Comparison of ENCODE assay signal across 10 mouse cellular contexts in the genomic region with DNA sequence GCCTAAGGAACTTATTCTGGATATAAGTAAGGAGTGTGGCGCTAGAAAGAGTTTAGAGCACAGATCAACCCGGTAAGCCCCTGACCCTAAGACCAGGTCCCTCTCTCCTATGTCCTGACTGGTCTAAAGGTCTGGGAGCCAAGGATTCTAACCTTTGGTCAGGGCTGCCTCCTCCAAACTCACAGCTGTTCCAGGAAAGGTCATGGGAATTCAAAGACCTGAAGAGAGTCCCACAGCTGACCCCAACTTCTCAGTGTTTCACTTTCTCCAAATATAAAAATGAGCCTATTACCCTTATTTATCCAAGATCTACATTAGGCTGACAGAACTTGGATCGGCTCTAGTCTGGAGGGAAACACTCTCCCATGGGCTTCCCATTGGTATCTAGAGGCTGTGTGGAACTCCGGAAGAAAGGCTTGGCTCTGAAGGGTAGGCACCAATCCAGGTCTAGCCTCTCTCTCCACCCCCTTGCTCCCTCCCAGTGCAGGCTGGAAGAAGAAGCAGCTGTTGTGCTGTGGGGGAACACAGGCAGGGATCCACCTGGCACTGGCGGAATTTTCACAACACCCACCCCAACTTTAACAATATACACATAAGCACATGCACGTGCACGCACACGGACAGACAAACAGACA. TPM values are rescaled to one million over a fixed set of nuclear protein-coding genes. Genes with fewer than 3 reads are reported as not detected.
A peak's percentile ranks its signal among the peaks of the same experiment; 100 is the strongest.
DNase-seq lines count a peak whose midpoint lies in the region; ATAC-seq and TF ChIP-seq lines count a peak whose summit lies in the region.
"Had no signal": no experiment of that assay in that cellular context is flagged by ENCODE, and none has a peak within 500 bp of the region (broad histone marks: within the 10 kb centered on the region; RNA-seq: fewer than 3 reads in every experiment).

No protein-coding gene starts in this region.

- no peaks in the 10 kb centered on the region for H3K27me3 ChIP-seq in hindbrain, embryonic 15.5 days
- H3K27me3 ChIP-seq in hindbrain, embryonic 14.5 days (ENCODE audit: control insufficient read depth, insufficient read depth, low read length): no peaks in the 10 kb centered on the region
- no peaks in the 10 kb centered on the region for H3K27me3 ChIP-seq in forebrain, postnatal 0 days (ENCODE audit: insufficient read depth, low read length)
- H3K27me3 ChIP-seq in heart, postnatal 0 days (ENCODE audit: control insufficient read depth, insufficient read depth, low read length): no peaks in the 10 kb centered on the region

- no peak overlapping the region for H3K4me3 ChIP-seq in hindbrain, embryonic 15.5 days
- no peak overlapping the region for H3K4me3 ChIP-seq in hindbrain, embryonic 14.5 days (replicated peaks; ENCODE audit: low read length)
- no peak overlapping the region for H3K4me3 ChIP-seq in forebrain, postnatal 0 days (ENCODE audit: low read depth, low read length)
- no peak overlapping the region for H3K4me3 ChIP-seq in heart, postnatal 0 days (ENCODE audit: low read depth, low read length)
- H3K4me3 ChIP-seq: erythroblast, embryonic 14.5 days had no signal

- no peak overlapping the region for H3K9ac ChIP-seq in hindbrain, embryonic 15.5 days
- no peak overlapping the region for H3K9ac ChIP-seq in hindbrain, embryonic 14.5 days
- no peak overlapping the region for H3K9ac ChIP-seq in forebrain, postnatal 0 days
- H3K9ac ChIP-seq in heart, postnatal 0 days (replicated peaks; ENCODE audit: low read depth, low read length): no peak overlapping the region

- no peaks in the 10 kb centered on the region for H3K9me3 ChIP-seq in hindbrain, embryonic 15.5 days
- no peaks in the 10 kb centered on the region for H3K9me3 ChIP-seq in hindbrain, embryonic 14.5 days (ENCODE audit: control insufficient read depth, low read length)
- no peaks in the 10 kb centered on the region for H3K9me3 ChIP-seq in forebrain, postnatal 0 days (ENCODE audit: low read length)
- no peaks in the 10 kb centered on the region for H3K9me3 ChIP-seq in heart, postnatal 0 days (replicated peaks; ENCODE audit: control insufficient read depth, low read length)

- no peak for TF ChIP-seq CTCF in forebrain, postnatal 0 days (IDR thresholded peaks at IDR 0.05; ENCODE audit: low read depth)
- TF ChIP-seq CTCF in heart, postnatal 0 days (IDR thresholded peaks at IDR 0.05; ENCODE audit: low read depth): no peak

- peak overlapping the region; percentile 59; the same call in 1 of the 2 replicates for H3K27ac ChIP-seq in hindbrain, embryonic 15.5 days (replicated peaks)
- H3K27ac ChIP-seq in hindbrain, embryonic 14.5 days: no peak overlapping the region
- H3K27ac ChIP-seq in forebrain, postnatal 0 days (ENCODE audit: low read depth, low read length): peak overlapping the region; percentile 69; the same call in 1 of the 2 replicates
- H3K27ac ChIP-seq in heart, postnatal 0 days (ENCODE audit: low read depth): peak overlapping the region; percentile 44

- H3K4me1 ChIP-seq in hindbrain, embryonic 15.5 days (replicated peaks): 0 out of 2 replicates have a peak, but pooled peaks cover 4% of the 10 kb centered on the region
- no peaks in the 10 kb centered on the region for H3K4me1 ChIP-seq in hindbrain, embryonic 14.5 days (replicated peaks; ENCODE audit: control insufficient read depth, insufficient read depth, low read length)
- no peaks in the 10 kb centered on the region for H3K4me1 ChIP-seq in forebrain, postnatal 0 days (ENCODE audit: insufficient read depth)
- peaks cover 5% of the 10 kb centered on the region; the same call in 1 of the 2 replicates for H3K4me1 ChIP-seq in heart, postnatal 0 days (ENCODE audit: control insufficient read depth, insufficient read depth)

- no peak for TF ChIP-seq EP300 in heart, postnatal 0 days (IDR thresholded peaks at IDR 0.05; ENCODE audit: low read depth)

- DNase-seq in hindbrain, embryonic 14.5 days (ENCODE audit: low spot score): no peak
- DNase-seq in forebrain, postnatal 0 days: peak; percentile 64
- DNase-seq in heart, postnatal 0 days (ENCODE audit: low spot score): peak; percentile 51
- DNase-seq in layer of hippocampus, postnatal 36 days: peak; percentile 26 to 58
- DNase-seq in right cerebral cortex, adult 2 months (ENCODE audit: low spot score in 2 of 2): peak; percentile 55 to 66
- no peak for DNase-seq in thymus, postnatal 10 days (ENCODE audit: low spot score in 2 of 2)

- ATAC-seq in hindbrain, embryonic 15.5 days (ENCODE audit: low FRiP score, low read depth): peak; percentile 70
- no peak for ATAC-seq in hindbrain, embryonic 14.5 days (ENCODE audit: low FRiP score)
- peak; percentile 60 for ATAC-seq in forebrain, postnatal 0 days
- peak; percentile 72 for ATAC-seq in heart, postnatal 0 days (ENCODE audit: insufficient read depth, low read depth)
- no peak for ATAC-seq in monocyte, adult 5-6 weeks (replicated peaks; ENCODE audit: insufficient number of reproducible peaks, low FRiP score, low TSS enrichment, poor library complexity, severe bottlenecking)

- WGBS in hindbrain, embryonic 15.5 days: 65% methylated on average over 8 of the region's 8 CpGs
- WGBS in hindbrain, embryonic 14.5 days: 75% methylated on average over 8 of the region's 8 CpGs
- 61% methylated on average over 8 of the region's 8 CpGs for WGBS in forebrain, postnatal 0 days
- WGBS in heart, postnatal 0 days: 62% methylated on average over 8 of the region's 8 CpGs

- H3K4me2 ChIP-seq in hindbrain, embryonic 15.5 days: no peak overlapping the region
- H3K4me2 ChIP-seq in hindbrain, embryonic 14.5 days (replicated peaks): no peak overlapping the region
- no peak overlapping the region for H3K4me2 ChIP-seq in forebrain, postnatal 0 days (ENCODE audit: low read depth)
- H3K4me2 ChIP-seq in heart, postnatal 0 days (ENCODE audit: low read depth, low read length): 0 out of 2 replicates have a peak overlapping the region, but pooled peaks have one; percentile 27

- no peaks in the 10 kb centered on the region for H3K36me3 ChIP-seq in hindbrain, embryonic 15.5 days
- H3K36me3 ChIP-seq in hindbrain, embryonic 14.5 days (replicated peaks; ENCODE audit: control insufficient read depth, insufficient read depth): no peaks in the 10 kb centered on the region
- no peaks in the 10 kb centered on the region for H3K36me3 ChIP-seq in forebrain, postnatal 0 days (ENCODE audit: insufficient read depth)
- no peaks in the 10 kb centered on the region for H3K36me3 ChIP-seq in heart, postnatal 0 days (replicated peaks; ENCODE audit: control insufficient read depth, insufficient read depth, low read length)

RNA-seq across cellular contexts. Expression of gene Rnase13, which starts 6.9 kb away (rescaled TPM):
- not detected in 2 replicates for polyA plus RNA-seq in hindbrain, embryonic 15.5 days (2015; fragmentation: Nextera tagmentation; extraction: Ambion mirVana)
- not detected in 2 replicates for polyA plus RNA-seq in hindbrain, embryonic 14.5 days (2014; fragmentation: Nextera tagmentation; extraction: Ambion mirVana)
- not detected in 2 replicates for total RNA-seq in forebrain, postnatal 0 days (2014; rRNA removed)
- not detected in 2 replicates for polyA plus RNA-seq in forebrain, postnatal 0 days (2015; fragmentation: Nextera tagmentation; extraction: Ambion mirVana)
- total RNA-seq in heart, postnatal 0 days (2014; rRNA removed; ENCODE audit: low replicate concordance): not detected in 2 replicates
- not detected in 2 replicates for polyA plus RNA-seq in heart, postnatal 0 days (2015; fragmentation: Nextera tagmentation; extraction: Ambion mirVana)
- not detected for total RNA-seq in layer of hippocampus, postnatal 36 days (2021)
- not detected in 3 replicates for total RNA-seq in monocyte, adult 5-6 weeks (2017)
- total RNA-seq: MEL had no signal
- polyA plus RNA-seq: erythroblast, embryonic 14.5 days had no signal

RNA-seq across cellular contexts. Expression of gene Tppp2, which starts 11.2 kb away (rescaled TPM):
- polyA plus RNA-seq in hindbrain, embryonic 15.5 days (2015; fragmentation: Nextera tagmentation; extraction: Ambion mirVana): not detected in 2 replicates
- not detected in 2 replicates for polyA plus RNA-seq in hindbrain, embryonic 14.5 days (2014; fragmentation: Nextera tagmentation; extraction: Ambion mirVana)
- total RNA-seq in forebrain, postnatal 0 days (2014; rRNA removed): not detected in 2 replicates
- not detected in 2 replicates for polyA plus RNA-seq in forebrain, postnatal 0 days (2015; fragmentation: Nextera tagmentation; extraction: Ambion mirVana)
- total RNA-seq in heart, postnatal 0 days (2014; rRNA removed; ENCODE audit: low replicate concordance): not detected in 2 replicates
- not detected in 2 replicates for polyA plus RNA-seq in heart, postnatal 0 days (2015; fragmentation: Nextera tagmentation; extraction: Ambion mirVana)
- not detected for total RNA-seq in layer of hippocampus, postnatal 36 days (2021)
- 2.5 TPM in 1 of 3 replicates, not detected in the others for total RNA-seq in monocyte, adult 5-6 weeks (2017)
- total RNA-seq: MEL had no signal
- polyA plus RNA-seq: erythroblast, embryonic 14.5 days had no signal

RNA-seq across cellular contexts. Expression of gene Ndrg2, which starts 15.5 kb away (rescaled TPM):
- 235 and 267 TPM in 2 replicates for polyA plus RNA-seq in hindbrain, embryonic 15.5 days (2015; fragmentation: Nextera tagmentation; extraction: Ambion mirVana)
- 165 and 190 TPM in 2 replicates for polyA plus RNA-seq in hindbrain, embryonic 14.5 days (2014; fragmentation: Nextera tagmentation; extraction: Ambion mirVana)
- total RNA-seq in forebrain, postnatal 0 days (2014; rRNA removed): 284 and 326 TPM in 2 replicates
- 210 and 297 TPM in 2 replicates for polyA plus RNA-seq in forebrain, postnatal 0 days (2015; fragmentation: Nextera tagmentation; extraction: Ambion mirVana)
- total RNA-seq in heart, postnatal 0 days (2014; rRNA removed; ENCODE audit: low replicate concordance): 785 and 1,158 TPM in 2 replicates
- 581 and 591 TPM in 2 replicates for polyA plus RNA-seq in heart, postnatal 0 days (2015; fragmentation: Nextera tagmentation; extraction: Ambion mirVana)
- total RNA-seq in layer of hippocampus, postnatal 36 days (2021): 100 to 1,000 TPM; 824 to 861 TPM
- total RNA-seq in monocyte, adult 5-6 weeks (2017): 0.43 to 9.4 TPM (median 1.3 TPM) in 3 replicates

RNA-seq across cellular contexts. Expression of gene Slc39a2, which starts 36.7 kb away (rescaled TPM):
- polyA plus RNA-seq in hindbrain, embryonic 15.5 days (2015; fragmentation: Nextera tagmentation; extraction: Ambion mirVana): 2.0 and 2.1 TPM in 2 replicates
- polyA plus RNA-seq in hindbrain, embryonic 14.5 days (2014; fragmentation: Nextera tagmentation; extraction: Ambion mirVana): 0.95 and 1.5 TPM in 2 replicates
- 2.5 and 3.1 TPM in 2 replicates for total RNA-seq in forebrain, postnatal 0 days (2014; rRNA removed)
- polyA plus RNA-seq in forebrain, postnatal 0 days (2015; fragmentation: Nextera tagmentation; extraction: Ambion mirVana): 0.29 and 0.39 TPM in 2 replicates
- not detected in 2 replicates for total RNA-seq in heart, postnatal 0 days (2014; rRNA removed; ENCODE audit: low replicate concordance)
- polyA plus RNA-seq in heart, postnatal 0 days (2015; fragmentation: Nextera tagmentation; extraction: Ambion mirVana): 0.15 and 0.26 TPM in 2 replicates
- 10 to 100 TPM in 1 of 2 experiments, 1 to 10 TPM in 1; 8.1 to 11.0 TPM for total RNA-seq in layer of hippocampus, postnatal 36 days (2021)
- total RNA-seq in monocyte, adult 5-6 weeks (2017): not detected in 3 replicates
- total RNA-seq: MEL had no signal
- polyA plus RNA-seq: erythroblast, embryonic 14.5 days had no signal

RNA-seq across cellular contexts. Expression of gene Mettl17, which starts 44.8 kb away (rescaled TPM):
- 75.2 and 82.7 TPM in 2 replicates for polyA plus RNA-seq in hindbrain, embryonic 15.5 days (2015; fragmentation: Nextera tagmentation; extraction: Ambion mirVana)
- polyA plus RNA-seq in hindbrain, embryonic 14.5 days (2014; fragmentation: Nextera tagmentation; extraction: Ambion mirVana): 76.0 and 87.5 TPM in 2 replicates
- 47.4 and 49.5 TPM in 2 replicates for total RNA-seq in forebrain, postnatal 0 days (2014; rRNA removed)
- polyA plus RNA-seq in forebrain, postnatal 0 days (2015; fragmentation: Nextera tagmentation; extraction: Ambion mirVana): 47.5 and 54.5 TPM in 2 replicates
- 21.6 and 57.0 TPM in 2 replicates for total RNA-seq in heart, postnatal 0 days (2014; rRNA removed; ENCODE audit: low replicate concordance)
- 27.2 and 37.7 TPM in 2 replicates for polyA plus RNA-seq in heart, postnatal 0 days (2015; fragmentation: Nextera tagmentation; extraction: Ambion mirVana)
- total RNA-seq in layer of hippocampus, postnatal 36 days (2021): 10 to 100 TPM; 40.8 to 50.5 TPM
- total RNA-seq in monocyte, adult 5-6 weeks (2017): 16.1 to 24.4 TPM (median 21.4 TPM) in 3 replicates

Comparison
In these comparisons a context has a peak if more than half of its experiments do, and no peak if none do; other contexts are left out.
1. ATAC-seq: peak in hindbrain, embryonic 15.5 days (single experiment), forebrain, postnatal 0 days (single experiment) and heart, postnatal 0 days (single experiment); none in hindbrain, embryonic 14.5 days (single experiment) and monocyte, adult 5-6 weeks (single experiment).
2. DNase-seq: peak in forebrain, postnatal 0 days (single experiment), heart, postnatal 0 days (single experiment), layer of hippocampus, postnatal 36 days (2 of 2) and right cerebral cortex, adult 2 months (2 of 2); none in hindbrain, embryonic 14.5 days (single experiment) and thymus, postnatal 10 days (0 of 2).
3. RNA of gene Ndrg2, which starts 15.5 kb away (total RNA-seq): 785 to 1,158 TPM in heart, postnatal 0 days, 824 to 861 TPM in layer of hippocampus, postnatal 36 days and 284 to 326 TPM in forebrain, postnatal 0 days; 0.43 to 9.4 TPM in monocyte, adult 5-6 weeks; every median in the first group is over 10 times any median in the second.